Mouse (Mus musculus): ENCODE data around the gene Asb1.
A peak's percentile ranks its signal among the peaks of the same experiment; 100 is the strongest.

DNA sequence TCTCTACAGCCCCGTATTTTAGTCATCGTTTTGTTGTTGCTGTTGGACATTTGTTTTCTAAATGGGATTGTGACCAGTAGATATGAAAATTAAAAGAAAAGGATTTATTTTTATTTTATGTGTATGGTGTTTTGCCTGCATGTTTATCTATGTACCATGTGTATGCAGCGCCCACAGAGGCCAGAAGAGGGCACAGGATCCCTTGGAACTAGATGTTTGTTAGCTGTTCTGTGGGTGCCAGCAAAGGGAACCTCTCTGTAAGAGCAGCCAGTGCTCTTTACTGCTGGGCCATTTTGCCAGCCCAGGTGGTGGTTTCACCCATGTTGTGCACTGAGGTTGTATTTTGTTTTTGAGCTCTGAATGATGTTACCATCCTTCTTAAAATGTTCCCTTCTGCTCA lies 33.9 kb downstream of the Asb1 start:
- TF ChIP-seq POLR2A (IDR thresholded peaks at IDR 0.05; ENCODE audit: borderline replicate concordance, extremely low read depth, insufficient read depth, insufficient read length, poor library complexity, severe bottlenecking) (no peak), CTCF (IDR thresholded peaks at IDR 0.05; ENCODE audit: borderline replicate concordance, extremely low read depth, insufficient read depth, insufficient read length) (peak; percentile 68; the same call in 1 of the 2 replicates)
